Mouse (Mus musculus): Measurements from ENCODE around the gene Apobec2. TPM values are rescaled to one million over a fixed set of nuclear protein-coding genes. Genes with fewer than 3 reads are reported as not detected.

Apobec2 gene
- total RNA-seq (2012; rRNA removed) (0.13 TPM in 1 of 2 replicates, not detected in the other), total RNA-seq (2014; rRNA removed) (0.21 TPM in 1 of 2 replicates, not detected in the other), polyA plus RNA-seq (2012; ENCODE audit: insufficient read length, low read depth) (0.23 and 0.70 TPM in 2 replicates)

- Histone ChIP-seq H3K4me2 (ENCODE audit: insufficient read depth, low read depth, poor library complexity, severe bottlenecking) (no peak within 1 kb of the TSS), H3K27me3 (replicated peaks) (peaks cover 2% of the 10 kb centered on the region), H3K27ac (ENCODE audit: insufficient read depth, low read depth) (no peak within 1 kb of the TSS), H3K9ac (ENCODE audit: insufficient read depth, low read depth) (no peak within 1 kb of the TSS), H3K79me2 (replicated peaks; ENCODE audit: control insufficient read depth, extremely low read depth, insufficient read depth, poor library complexity, severe bottlenecking) (no peaks in the 10 kb centered on the region), H3K4me1 (ENCODE audit: control insufficient read depth in 1 of 2, insufficient read depth in 2 of 2) (peaks cover 0 to 20% of the 10 kb centered on the region in 2 experiments; a peak in 2 of 4 replicates), H3K36me3 (replicated peaks in 1 of 2; ENCODE audit: control insufficient read depth in 1 of 2, insufficient read depth in 1 of 2, low read length in 1 of 2) (no peaks in the 10 kb centered on the region), H3K4me3 (replicated peaks in 1 of 3; ENCODE audit: low read depth in 2 of 3, low read length in 2 of 3, poor library complexity in 1 of 3) (no peak within 1 kb of the TSS), H3K9me3 (replicated peaks; ENCODE audit: low read length) (no peaks in the 10 kb centered on the region)
- TF ChIP-seq NRF1 (IDR thresholded peaks at IDR 0.05; ENCODE audit: low read depth, low read length) = no peak
- no peak for TF ChIP-seq USF2 (conservative IDR thresholded peaks at IDR 0.05; ENCODE audit: low read depth, low read length)
- TF ChIP-seq EP300 (IDR thresholded peaks at IDR 0.05; ENCODE audit: low read length) = no peak
- no peak for TF ChIP-seq USF1 (IDR thresholded peaks at IDR 0.05; ENCODE audit: low read depth, low read length)
- no peak for TF ChIP-seq MEF2A (IDR thresholded peaks at IDR 0.05; ENCODE audit: borderline replicate concordance, low read depth, low read length)
- TF ChIP-seq GABPA (IDR thresholded peaks at IDR 0.05; ENCODE audit: insufficient replicate concordance, low read depth, low read length) = no peak
- TF ChIP-seq PAX5 (IDR thresholded peaks at IDR 0.05; ENCODE audit: low read length) = no peak
- no peak for TF ChIP-seq POLR2A (IDR thresholded peaks at IDR 0.05; ENCODE audit: low read depth, low read length)
- no peak for TF ChIP-seq MAFK (IDR thresholded peaks at IDR 0.05; ENCODE audit: insufficient replicate concordance, low read length)
- dilution Hi-C loops (cut with MboI; ENCODE audit: extremely low pct_ligation_motif_present, extremely low pct_unique_long_range_greater_than_20kb, low sequenced_read_pairs) = no loop called here
- in situ Hi-C loops (cut with MboI; ENCODE audit: low pct_ligation_motif_present, low pct_unique_long_range_greater_than_20kb, low sequenced_read_pairs) = no loop called here
- DNase-seq (ENCODE audit: extremely low read depth) = no peak
Measured at GRCm38 (mm10) chr17:48432158-48432980, at the start of gene Apobec2. Gene Apobec2, minus strand, starts transcription at chr17:48432930.

- dilution Hi-C loops (cut with MboI; ENCODE audit: extremely low pct_ligation_motif_present, extremely low pct_unique_long_range_greater_than_20kb, low sequenced_read_pairs) = no loop called here
- H3K4me3 ChIP-seq (replicated peaks in 1 of 3; ENCODE audit: low read depth in 2 of 3, low read length in 2 of 3, poor library complexity in 1 of 3) = no peak overlapping the region
- H3K9ac ChIP-seq (ENCODE audit: insufficient read depth, low read depth) = no peak overlapping the region
- H3K79me2 ChIP-seq (replicated peaks; ENCODE audit: control insufficient read depth, extremely low read depth, insufficient read depth, poor library complexity, severe bottlenecking) = no peaks in the 10 kb centered on the region
- H3K4me2 ChIP-seq (ENCODE audit: insufficient read depth, low read depth, poor library complexity, severe bottlenecking) = no peak overlapping the region
- no peak for DNase-seq (ENCODE audit: extremely low read depth)
- H3K27ac ChIP-seq (ENCODE audit: insufficient read depth, low read depth) = no peak overlapping the region
- no peaks in the 10 kb centered on the region for H3K4me1 ChIP-seq (ENCODE audit: control insufficient read depth in 1 of 2, insufficient read depth in 2 of 2)
- TF ChIP-seq MXI1 (IDR thresholded peaks at IDR 0.05; ENCODE audit: low read depth, low read length) (no peak), USF1 (IDR thresholded peaks at IDR 0.05; ENCODE audit: low read depth, low read length) (no peak), CHD1 (IDR thresholded peaks at IDR 0.05; ENCODE audit: low read depth, low read length) (no peak), MYC (IDR thresholded peaks at IDR 0.05; ENCODE audit: low read depth, low read length) (no peak), CHD2 (IDR thresholded peaks at IDR 0.05; ENCODE audit: low read length) (no peak), SMC3 (IDR thresholded peaks at IDR 0.05; ENCODE audit: low read depth, low read length) (no peak), RAD21 (IDR thresholded peaks at IDR 0.05; ENCODE audit: low read depth, low read length) (no peak), BHLHE40 (IDR thresholded peaks at IDR 0.05; ENCODE audit: low read depth, low read length) (no peak), ZC3H11A (IDR thresholded peaks at IDR 0.05; ENCODE audit: low read depth, low read length) (no peak), JUN (IDR thresholded peaks at IDR 0.05; ENCODE audit: insufficient read depth, low read depth, low read length) (no peak), ZNF384 (IDR thresholded peaks at IDR 0.05; ENCODE audit: low read depth, low read length) (no peak), CTCF (conservative IDR thresholded peaks at IDR 0.05 in 1 of 2, IDR thresholded peaks at IDR 0.05 in 1 of 2; ENCODE audit: low read depth in 2 of 2, low read length in 2 of 2) (no peak), GABPA (IDR thresholded peaks at IDR 0.05; ENCODE audit: insufficient replicate concordance, low read depth, low read length) (no peak), POLR2AphosphoS2 (IDR thresholded peaks at IDR 0.05; ENCODE audit: low read depth, low read length) (no peak), TCF12 (IDR thresholded peaks at IDR 0.05; ENCODE audit: low read depth, low read length) (no peak)
- peaks cover 1% of the 10 kb centered on the region for H3K27me3 ChIP-seq (replicated peaks)
- H3K9me3 ChIP-seq (replicated peaks; ENCODE audit: low read length) = no peaks in the 10 kb centered on the region
- in situ Hi-C loops (cut with MboI; ENCODE audit: low pct_ligation_motif_present, low pct_unique_long_range_greater_than_20kb, low sequenced_read_pairs) = no loop called here
- H3K36me3 ChIP-seq (replicated peaks in 1 of 2; ENCODE audit: control insufficient read depth in 1 of 2, insufficient read depth in 1 of 2, low read length in 1 of 2) = no peaks in the 10 kb centered on the region
Measured at GRCm38 (mm10) chr17:48479952-48480351, 47.2 kb upstream of the Apobec2 start.
